Mouse (Mus musculus): Measurements from ENCODE around the gene Ndufab1.

The Ndufab1 gene

DNA sequence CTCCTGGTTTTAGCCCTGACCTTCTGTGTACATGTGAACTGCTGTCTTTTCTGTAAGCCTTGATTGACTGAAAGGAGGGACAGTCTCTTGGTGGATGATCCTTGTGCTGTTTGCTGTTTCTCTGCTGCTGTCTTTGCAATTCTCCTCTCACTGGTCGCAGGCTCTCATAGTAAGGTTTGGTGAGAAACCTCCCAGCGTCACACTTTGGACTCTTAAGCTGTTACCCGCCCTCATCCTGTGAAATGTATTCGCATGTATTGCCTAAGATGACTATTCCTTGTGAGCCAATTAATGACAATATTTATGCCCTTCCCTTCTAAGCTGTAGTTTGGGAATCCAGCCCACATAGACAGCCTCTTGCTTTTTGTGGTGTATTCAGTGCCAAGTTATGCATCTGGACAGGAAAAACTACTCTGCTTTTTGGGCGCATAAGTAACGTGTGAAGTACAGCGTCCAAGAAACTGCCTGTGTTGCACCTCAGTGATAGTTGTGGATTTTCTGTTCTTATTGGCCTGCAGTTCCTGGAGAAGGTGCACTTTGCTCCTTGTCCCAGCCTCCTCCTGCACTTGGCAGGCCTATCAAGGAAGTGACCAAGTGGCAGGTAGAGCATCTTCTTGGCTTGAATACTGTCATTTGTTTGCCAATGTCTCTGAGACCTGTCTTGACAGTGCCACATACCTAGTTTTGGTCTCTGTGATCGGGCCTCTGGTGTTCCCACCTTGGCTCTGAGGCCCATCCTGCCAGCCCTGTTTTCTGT lies 21.7 kb downstream of the Ndufab1 start:
- in situ Hi-C loops (cut with MboI; ENCODE audit: unreplicated experiment in 2 of 2): loop anchor here in 1 of 2 experiments (10.0 kb wide), 1 partner anchor 95 kb away; the partner anchor contains the start of gene Cog7

DNA sequence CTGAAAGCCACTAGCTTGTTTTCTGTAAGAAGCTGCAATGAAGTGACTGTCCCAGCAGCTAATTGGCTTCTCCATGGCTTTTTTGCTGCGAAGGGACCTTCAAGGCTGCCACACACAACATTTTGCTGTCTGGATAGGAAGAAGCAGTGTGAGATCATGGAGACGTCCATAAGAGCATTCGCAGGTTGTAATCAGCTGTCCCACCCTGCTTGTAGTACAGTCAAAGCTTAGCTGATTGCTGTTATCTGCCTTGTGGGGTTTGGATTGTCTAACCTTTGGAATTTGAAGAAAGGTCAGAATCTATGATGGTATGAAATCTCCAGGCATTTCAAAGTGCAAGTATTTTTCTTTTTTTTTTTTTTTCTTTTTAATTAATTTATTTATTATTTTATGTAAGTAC lies 27.3 kb downstream of the Ndufab1 start:
- in situ Hi-C loops (cut with MboI; ENCODE audit: unreplicated experiment in 2 of 2): loop anchor here in 1 of 2 experiments (10.0 kb wide), 1 partner anchor 90 kb away; the partner anchor contains the start of gene Cog7

DNA sequence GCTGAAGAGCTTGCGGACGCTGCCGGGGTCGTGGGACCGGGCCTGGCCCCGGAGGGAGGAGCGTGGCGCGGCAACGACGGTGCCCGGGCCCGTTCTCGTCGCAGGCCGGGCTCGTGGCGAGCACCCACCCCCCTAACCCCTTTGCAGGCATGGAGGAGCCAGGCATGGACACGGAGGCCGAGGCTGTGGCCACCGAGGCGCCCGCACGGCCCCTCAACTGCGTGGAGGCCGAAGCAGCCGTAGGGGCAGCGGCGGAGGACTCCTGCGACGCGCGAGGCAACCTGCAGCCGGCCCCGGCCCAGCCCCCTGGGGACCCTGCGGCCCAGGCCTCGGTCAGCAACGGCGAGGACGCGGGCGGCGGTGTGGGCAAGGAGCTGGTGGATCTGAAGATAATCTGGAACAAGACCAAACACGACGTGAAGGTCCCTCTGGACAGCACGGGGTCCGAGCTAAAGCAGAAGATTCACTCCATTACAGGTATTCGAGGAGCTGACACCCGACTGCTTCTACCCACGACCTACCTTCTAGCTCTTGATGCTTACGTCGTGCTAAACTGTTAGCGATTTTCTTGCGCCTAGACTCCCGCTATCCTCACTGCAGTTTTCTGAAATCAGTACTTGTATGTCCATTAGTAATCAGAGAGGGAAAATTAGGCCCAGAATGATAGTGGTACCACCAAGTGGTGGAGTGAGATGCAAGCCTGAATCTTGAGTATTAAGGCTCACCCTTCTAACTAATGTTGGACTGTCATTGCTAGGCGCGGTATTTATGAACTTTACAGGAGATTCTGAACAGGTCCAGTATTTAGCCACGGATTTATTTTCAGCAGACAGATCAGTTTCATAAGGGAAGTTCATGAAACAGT lies 33.9 kb downstream of the Ndufab1 start:
- in situ Hi-C loops (cut with MboI; ENCODE audit: unreplicated experiment in 2 of 2): loop anchor here in 1 of 2 experiments (5.0 kb wide), 1 partner anchor 80 kb away; no protein-coding TSS in a partner anchor

DNA sequence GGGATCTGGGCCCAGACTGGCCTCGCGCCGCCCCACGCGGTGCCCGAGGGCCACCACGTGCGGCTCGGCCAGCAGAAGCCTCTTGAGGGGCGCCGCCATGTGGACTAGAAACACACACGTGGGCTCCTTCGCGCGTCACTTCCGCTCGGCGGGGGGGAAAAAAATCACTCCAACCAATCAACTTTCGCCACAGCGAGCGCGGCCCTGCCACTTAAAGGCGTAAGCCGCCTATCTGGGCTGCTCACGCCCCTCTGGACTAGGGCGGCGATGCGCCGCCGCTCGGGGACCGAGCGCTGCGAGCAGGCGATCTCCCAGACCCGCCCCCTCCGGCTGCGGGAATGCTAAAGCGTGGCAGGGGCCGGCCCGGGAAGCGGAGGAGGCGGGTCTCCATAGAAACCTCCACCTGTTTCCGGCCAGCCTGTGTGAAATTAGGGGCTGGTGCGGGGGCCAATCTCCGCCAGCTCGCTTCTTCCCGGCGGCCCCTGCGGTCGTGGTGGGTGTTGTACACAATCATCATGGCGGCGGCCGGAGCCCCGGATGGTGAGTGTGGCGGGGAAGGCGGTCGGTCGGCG lies 34.7 kb downstream of the Ndufab1 start, which contains the start of the genes Ubfd1 and Ears2:
TSS of gene Ubfd1 (plus strand) at position 231 of the 572 bp plus-strand sequence.
TSS of gene Ears2 (minus strand) at position 319 of the 572 bp plus-strand sequence.
- in situ Hi-C loops (cut with MboI; ENCODE audit: unreplicated experiment in 2 of 2): loop anchor here in 1 of 2 experiments (5.0 kb wide), 1 partner anchor 80 kb away; no protein-coding TSS in a partner anchor

DNA sequence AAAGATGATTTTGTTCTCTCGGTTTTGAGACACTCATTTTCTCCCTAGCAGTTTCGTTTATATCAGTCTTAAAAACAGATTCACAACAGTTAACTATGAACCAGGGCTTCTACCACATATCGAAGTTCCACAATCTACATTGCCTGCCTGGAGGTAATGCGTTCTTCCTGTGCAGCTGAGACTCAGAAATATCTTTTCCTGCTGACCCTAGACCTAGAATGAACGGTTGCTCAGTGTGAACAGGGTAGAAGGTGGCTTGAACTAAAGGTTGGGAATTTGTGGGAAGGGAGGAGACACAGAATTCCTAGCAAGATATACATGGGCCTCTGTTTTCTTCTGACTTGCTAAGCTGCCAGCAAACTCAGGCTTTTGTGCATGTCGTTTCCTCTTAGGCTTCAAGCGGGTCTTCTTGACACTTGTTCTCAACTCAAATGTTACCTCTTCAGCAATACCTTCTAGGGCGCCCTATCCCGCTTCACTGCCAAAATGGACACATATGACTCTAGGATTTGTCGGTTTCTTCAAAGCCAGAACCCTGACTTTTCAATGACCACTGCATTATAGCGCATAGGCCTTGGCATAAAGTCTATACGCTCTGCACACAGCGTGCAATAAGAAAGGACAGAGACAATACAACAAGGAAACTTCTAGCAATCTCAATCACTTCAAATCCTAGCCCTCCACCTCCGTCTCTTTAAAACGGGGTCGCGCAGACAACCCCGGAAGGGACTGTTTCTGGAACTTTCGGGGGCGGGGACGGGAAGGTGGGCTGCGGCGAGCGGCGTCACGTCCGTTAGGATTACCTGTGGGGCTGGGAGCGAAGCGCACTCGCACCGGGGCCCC lies 35.4 kb downstream of the Ndufab1 start:
- in situ Hi-C loops (cut with MboI; ENCODE audit: unreplicated experiment in 2 of 2): loop anchor here in 1 of 2 experiments (5.0 kb wide), 1 partner anchor 79 kb away; no protein-coding TSS in a partner anchor

DNA sequence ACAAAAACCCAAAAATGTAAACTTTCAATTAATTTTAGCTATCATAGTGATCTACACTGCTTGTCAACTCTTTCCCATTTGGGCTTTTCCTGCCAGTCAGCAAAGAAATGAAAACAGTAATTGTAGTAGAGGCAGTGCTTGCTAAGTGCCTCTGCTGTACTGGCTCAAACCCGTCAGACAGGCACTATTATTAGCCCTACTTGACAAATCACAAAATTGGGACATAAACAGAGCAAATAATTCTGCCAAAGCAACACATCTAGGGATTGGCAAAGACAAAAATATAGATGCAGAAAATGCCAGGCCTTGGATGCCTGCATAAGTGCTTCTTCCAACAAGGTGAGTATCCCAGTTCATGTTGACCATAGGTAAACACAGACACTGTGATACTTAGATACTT lies 36.0 kb downstream of the Ndufab1 start:
- in situ Hi-C loops (cut with MboI; ENCODE audit: unreplicated experiment in 2 of 2): loop anchor here in 1 of 2 experiments (5.0 kb wide), 1 partner anchor 78 kb away; no protein-coding TSS in a partner anchor

DNA sequence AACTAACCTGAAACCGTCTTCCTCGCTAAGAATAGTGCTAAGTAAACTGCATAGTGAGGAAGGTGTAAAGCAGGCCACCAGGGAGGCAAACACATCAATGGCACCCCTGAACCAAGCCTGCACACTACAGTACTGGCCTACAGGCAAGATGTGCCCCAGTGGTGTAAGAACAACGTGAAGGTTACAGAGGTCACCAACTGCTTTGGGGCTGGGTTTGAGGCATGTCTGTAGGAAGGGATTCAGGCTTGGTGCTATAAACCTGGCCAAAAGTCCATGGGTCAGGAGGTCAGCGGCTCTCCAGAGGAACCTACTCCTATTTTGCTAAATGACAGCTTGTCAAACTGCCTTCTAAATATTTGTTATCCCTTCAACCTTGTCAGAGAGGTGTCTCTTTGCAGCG lies 45.1 kb downstream of the Ndufab1 start:
- in situ Hi-C loops (cut with MboI; ENCODE audit: unreplicated experiment in 2 of 2): no loop called here

DNA sequence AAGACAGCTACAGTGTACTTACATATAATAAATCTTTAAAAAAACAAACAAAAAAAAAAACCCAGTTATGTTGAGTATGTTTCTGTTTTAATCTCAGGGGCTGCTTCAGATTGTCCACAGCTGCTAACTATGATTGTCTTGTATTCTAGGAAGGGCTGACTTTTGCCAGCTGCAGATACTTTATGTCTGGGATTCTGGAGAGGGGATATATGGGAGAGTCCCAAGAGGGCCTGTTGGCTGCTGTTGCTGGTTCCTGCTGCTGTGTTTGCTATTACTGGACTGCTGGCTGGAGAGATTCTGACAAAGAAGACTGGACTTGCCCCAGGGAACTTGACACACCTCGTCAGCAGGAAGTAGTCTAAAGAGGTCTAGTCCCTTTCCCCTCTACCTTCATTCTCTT lies 50.9 kb downstream of the Ndufab1 start:
- in situ Hi-C loops (cut with MboI; ENCODE audit: unreplicated experiment in 2 of 2): no loop called here

DNA sequence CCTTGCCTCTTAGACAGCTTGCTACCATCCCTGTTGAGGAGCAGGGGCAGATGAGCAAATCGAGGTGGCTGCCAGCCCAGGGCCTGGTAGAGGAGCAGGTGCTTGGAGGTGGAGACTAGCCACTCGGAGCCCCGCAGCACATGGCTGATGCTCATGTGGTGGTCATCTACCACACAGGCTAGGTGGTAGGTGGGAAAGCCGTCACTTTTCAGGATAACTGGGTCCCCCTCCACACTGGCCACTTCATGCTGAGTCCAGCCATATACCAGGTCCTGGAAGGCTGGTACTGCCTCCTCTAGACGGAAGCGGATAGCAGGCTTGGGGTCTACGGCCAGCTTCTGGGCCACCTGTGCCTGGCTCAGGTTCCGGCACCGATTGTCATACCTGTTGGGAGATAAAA lies 53.5 kb downstream of the Ndufab1 start:
- in situ Hi-C loops (cut with MboI; ENCODE audit: unreplicated experiment in 2 of 2): no loop called here

DNA sequence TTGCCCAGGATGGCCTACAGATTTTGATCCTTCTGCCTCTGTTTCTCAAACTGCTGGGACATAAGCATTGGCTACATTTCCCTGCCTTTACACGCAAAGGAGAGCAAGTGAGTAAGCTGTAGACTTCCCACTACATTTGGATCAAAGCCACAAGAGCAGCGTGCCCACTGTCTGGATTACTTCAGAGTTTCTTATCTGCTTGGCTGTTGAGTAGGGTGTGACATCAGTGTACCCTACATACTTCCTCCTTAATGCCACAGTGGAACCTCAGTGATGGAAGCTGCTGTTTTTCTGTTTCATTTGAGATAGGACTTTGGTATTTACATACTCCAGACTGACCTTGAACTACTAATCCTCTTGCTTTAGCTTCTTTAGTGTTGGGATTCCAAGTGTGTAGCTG lies 54.9 kb downstream of the Ndufab1 start:
- in situ Hi-C loops (cut with MboI; ENCODE audit: unreplicated experiment in 2 of 2): no loop called here

DNA sequence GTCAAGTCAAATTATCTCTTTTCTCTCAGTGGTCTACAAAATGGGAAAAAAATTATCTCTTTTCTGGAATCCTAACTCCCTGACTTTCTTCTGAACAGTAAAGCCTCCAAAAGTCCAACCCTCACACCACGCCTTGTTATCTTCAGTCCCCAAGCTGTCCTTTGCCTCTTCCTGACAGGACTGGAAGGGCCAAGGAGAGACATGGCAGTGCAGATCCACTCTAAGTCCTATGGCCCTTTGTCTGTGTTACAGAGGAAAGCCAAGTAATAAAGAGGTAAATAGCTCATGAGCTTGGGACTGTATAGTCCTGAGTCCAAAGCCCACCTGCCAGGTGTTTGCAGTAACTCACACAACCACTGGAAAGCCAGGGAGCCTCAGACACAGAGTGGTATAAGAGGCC lies 56.0 kb downstream of the Ndufab1 start:
- in situ Hi-C loops (cut with MboI; ENCODE audit: unreplicated experiment in 2 of 2): no loop called here

DNA sequence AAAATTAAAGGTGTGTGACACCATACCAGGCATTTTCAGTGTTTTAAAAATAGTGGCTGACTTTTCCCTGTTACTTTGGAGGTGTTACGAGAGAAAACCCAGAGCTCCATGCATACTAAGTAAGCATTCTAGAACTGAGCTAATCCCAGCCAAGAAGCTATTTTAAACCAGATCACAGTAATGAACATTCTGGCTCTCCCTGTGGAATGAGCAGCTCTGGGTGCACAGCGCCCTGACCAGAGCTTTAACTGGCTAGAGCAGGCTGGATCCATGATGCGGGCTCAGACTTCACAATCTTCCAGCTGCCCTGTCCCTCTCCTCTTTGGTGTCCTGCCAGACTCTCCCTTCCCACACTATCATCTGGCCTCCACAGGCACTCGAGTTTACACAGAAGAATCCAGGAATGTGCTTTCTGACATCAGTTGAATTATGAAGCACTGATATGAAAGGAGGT lies 56.5 kb downstream of the Ndufab1 start:
- in situ Hi-C loops (cut with MboI; ENCODE audit: unreplicated experiment in 2 of 2): no loop called here

DNA sequence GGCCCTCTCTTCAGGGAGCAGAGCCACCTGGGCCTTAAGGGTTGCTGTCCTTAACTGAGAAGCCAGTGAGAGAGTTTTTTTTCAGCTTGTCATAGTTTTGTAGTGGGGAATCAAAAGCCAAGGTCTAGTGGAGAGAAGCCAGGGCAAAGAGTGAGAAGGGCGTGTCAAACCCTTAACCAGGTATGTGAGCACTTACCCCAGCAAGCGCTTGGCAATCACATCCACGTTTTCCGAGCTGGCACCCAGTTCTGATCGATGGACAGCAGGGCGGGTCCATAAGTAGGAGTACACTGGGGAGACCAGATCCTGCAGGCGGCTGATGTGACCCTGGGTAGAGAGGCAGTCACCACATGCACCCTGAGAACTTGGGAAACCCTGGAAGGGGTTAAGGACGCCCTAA lies 57.6 kb downstream of the Ndufab1 start:
- in situ Hi-C loops (cut with MboI; ENCODE audit: unreplicated experiment in 2 of 2): no loop called here
